Mouse (Mus musculus): ENCODE measurements around the gene Actn1. TPM values are rescaled to one million over a fixed set of nuclear protein-coding genes. Genes with fewer than 3 reads are reported as not detected.
A peak's percentile ranks its signal among the peaks of the same experiment; 100 is the strongest.

Gene Actn1
- total RNA-seq, 2 experiments from 2014 or later: 8.4 to 11.9 TPM

DNA sequence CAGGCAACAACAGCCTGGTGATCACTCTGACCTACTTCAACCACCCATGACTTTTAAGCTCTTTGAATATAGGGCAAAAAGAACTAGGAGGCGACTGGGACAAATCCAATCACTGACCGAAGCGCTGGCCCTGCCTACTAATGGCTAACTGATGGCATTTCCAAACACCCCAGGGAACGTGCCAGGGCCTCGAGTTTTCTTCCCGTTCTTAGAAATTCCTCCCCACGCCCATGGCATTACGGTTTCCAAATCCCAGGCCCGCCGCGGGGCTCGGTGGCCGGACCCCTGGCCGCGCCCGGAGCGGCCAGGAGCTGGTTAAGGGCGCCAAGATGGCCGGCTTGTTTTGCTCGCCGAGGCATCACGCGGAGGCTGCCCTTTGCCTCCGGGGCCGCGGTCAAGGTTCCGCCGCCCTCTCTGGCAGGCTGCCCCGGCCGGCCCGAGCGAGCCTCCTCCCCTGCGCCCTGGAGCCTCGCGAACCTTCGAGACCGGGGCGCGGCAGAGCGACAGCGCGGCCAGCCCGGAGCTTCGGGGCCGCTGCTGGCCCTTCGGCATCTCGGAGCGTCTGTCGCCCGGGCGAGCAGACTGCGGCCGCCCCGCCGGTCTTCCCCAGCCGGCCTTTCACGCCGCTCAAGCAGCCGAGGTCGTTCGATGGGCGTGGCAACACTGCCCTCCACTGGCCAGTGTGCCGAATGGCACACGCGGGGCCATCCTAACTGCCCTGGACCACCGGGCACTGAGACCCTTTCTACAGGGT, 127.7 kb downstream of the Actn1 start:
- intact Hi-C loops (cut with DNase I): loop anchor here (1.0 to 5.0 kb wide), 3 partner anchors 16 to 605 kb away; no protein-coding TSS in a partner anchor
- peak; percentile 95 for TF ChIP-seq CTCF (IDR thresholded peaks at IDR 0.05)

DNA sequence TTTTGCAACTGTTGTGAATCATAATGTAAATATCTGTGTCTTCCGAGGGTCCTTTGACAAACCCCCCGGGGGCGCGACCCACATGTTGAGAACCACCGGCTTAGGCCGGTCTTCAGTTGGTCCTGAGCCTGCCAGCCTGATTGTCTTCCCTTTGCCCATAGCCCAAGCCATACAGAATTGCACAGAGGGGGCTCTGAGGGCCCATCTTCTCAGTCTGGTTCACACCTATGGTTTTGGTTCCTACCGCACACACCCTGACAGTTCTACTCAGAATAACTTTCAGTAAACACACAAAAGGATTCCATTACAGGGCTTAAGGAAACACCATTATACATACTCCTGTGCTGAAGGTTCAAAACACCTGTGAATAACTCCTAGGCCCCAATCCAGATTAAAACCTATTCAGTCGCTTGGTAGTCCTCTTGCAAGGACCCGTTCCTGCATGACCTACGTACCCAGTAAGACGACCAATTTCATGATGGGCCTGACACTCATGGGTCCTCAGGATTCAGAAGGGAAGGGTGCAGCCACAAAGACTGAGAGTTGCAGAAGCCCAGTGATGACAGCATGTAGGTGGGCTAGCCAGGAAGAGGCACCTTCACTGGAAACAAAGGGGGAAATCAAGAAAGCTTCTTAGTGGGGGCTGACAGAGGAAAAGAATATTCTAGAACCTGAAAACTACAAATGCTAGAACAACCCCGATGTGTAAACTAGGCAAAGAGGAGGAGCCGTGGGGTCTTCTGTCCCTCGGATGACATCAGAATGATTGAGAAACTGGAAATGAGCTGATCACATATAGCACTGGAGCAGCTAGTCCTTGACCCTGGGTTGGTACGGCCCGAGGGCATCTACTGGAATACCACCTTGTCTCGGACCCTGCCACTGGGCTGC, 128.6 kb downstream of the Actn1 start:
- DNase-seq: peak; percentile 26
- no peak for TF ChIP-seq CTCF (IDR thresholded peaks at IDR 0.05)
- intact Hi-C loops (cut with DNase I): loop anchor here (1.0 to 5.0 kb wide), 4 partner anchors 15 to 604 kb away; partner anchors contain the start of gene Zfp36l1
- Histone ChIP-seq H3K4me3 (peak overlapping the region; percentile 87), H3K27ac (peak overlapping the region; percentile 100)

More for the DNA sequence above, 127.7 kb downstream of the Actn1 start:
- Histone ChIP-seq H3K27ac (peak overlapping the region; percentile 100), H3K4me3 (peak overlapping the region; percentile 87)
- peak; percentile 97 for DNase-seq

DNA sequence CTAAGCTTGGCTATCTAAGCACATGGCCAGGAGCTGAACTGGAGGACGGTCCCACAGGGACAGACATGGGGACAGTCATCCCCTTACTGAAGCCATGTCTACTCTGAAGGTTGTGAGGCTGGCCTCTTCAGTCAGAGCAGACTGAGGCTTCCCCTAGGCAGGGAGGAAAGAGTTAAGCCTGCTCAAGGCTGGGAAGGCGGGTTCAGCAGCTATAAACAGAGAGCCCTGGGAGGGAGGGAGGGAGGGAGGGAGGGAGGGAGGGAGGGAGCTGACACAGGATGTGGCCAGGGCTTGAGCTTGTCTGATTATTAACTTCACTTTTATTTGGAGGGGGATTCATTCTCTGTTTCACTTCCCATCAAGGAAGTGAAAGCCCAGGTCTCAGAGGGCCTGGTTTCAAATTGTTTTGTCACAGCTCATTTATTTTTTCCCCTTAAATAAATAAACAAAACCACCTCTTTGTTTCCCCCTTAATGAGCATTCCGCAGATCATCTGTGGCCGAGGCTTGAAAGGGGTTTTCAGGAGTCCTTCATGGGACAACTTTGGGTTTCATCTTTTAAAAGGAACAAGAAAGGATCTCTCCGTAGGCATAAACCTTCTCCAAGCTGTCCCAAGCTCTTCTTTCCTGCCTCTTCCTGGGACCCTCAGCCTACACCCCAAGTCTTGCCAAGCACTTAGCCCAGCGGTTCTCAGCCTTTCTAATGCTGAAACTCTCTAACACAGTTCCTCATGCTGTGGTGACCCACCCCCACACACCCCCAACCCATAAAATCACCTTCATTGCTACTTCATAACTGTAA, 129.4 kb downstream of the Actn1 start:
- peak; percentile 36 for DNase-seq
- intact Hi-C loops (cut with DNase I): loop anchor here (2.0 to 5.0 kb wide), 2 partner anchors 18 to 603 kb away; partner anchors contain the start of gene Zfp36l1
- peak overlapping the region; percentile 87 for H3K4me3 ChIP-seq
- no peak for TF ChIP-seq CTCF (IDR thresholded peaks at IDR 0.05)
- peak overlapping the region; percentile 100 for H3K27ac ChIP-seq

DNA sequence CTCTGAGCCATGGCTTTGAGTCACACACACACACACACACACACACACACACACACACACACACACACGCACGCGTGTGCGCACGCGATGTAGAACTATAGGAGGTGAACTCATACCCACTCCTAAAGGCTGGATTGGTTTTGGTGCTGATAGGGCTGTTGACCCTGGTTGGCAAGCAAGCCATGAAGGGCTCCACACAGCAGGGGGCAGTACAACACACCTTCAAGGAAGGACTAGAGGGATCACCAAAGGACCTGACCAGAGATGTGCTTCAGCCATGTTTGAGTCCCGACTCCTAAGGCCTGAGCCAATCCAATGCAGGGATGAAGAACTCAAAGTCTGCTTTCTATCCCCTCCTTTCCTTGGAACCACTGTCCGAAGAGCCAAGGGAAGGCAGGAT, 130.6 kb downstream of the Actn1 start:
- Histone ChIP-seq H3K27ac (peak overlapping the region; percentile 100), H3K4me3 (no peak overlapping the region)
- TF ChIP-seq CTCF (IDR thresholded peaks at IDR 0.05): peak; percentile 37
- intact Hi-C loops (cut with DNase I): no loop called here
- peak; percentile 56 for DNase-seq

DNA sequence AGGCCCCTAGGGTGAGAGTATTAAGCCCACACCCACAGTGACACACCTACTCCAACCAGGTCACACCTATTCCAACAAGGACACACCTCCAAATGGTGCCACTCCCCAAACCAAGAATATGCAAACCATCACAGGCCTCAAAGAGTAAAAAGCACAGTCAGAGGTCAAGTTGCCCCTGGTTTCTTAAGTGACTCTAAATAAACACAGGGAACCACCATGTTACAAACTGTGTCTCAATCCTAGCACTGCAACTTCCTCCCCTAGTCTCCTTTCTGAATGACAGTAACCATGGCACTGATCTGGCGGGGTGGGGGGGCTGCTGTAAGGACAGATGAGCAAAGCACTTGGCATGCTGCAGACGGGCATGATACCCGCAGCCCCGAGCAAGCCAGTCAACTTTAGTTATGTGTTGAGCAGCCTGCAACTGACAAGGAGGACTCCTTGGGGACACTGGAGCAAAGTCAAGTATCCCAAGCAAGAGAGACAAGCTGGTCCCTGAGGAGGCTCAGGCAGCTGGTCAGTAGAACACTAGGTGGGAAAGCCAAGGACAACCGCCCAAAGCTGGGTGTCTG, 132.9 kb downstream of the Actn1 start:
- Histone ChIP-seq H3K4me3 (no peak overlapping the region), H3K27ac (no peak overlapping the region)
- intact Hi-C loops (cut with DNase I): no loop called here
- DNase-seq: peak; percentile 10
- no peak for TF ChIP-seq CTCF (IDR thresholded peaks at IDR 0.05)

DNA sequence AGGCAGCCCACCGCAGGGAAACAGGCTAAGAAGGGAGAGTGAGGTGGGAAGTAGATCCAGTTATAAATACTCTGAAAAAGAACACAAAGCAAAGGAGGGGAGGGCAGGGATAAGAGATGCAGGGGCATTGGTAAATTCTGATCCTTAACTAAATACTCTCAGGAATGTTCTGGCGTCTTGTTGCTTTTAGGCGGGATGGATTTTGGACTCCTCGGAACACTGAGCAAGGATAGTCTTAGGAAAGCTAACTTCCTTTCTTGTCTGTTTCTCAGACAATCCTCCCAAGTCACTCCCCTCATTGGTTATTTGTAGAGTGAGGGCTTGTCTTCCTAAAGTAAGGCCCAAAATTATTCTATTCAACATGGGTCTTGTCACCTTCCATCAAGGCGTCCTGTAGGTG, 134.9 kb downstream of the Actn1 start:
- no peak overlapping the region for H3K4me3 ChIP-seq
- intact Hi-C loops (cut with DNase I): no loop called here
- DNase-seq: no peak
- no peak overlapping the region for H3K27ac ChIP-seq
- TF ChIP-seq CTCF (IDR thresholded peaks at IDR 0.05): no peak

DNA sequence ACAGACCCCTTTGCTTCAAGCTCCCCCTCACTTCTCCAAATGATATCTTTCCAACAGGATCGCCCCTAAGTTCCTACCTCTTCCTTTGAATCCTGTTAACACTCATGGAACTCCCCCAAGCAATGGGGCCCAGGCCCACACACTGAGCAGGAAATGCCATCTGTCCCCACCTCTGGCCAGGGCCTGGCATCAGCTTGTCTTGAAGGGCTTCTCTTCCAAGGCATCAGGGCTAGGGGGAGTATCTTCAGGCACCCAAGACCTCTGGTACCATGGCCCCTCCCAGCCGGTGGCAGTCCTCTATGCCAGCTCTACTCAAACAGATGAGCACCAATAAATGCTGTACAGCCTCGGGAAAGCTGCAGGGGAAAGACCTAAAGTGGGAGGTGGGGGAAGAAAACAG, 135.4 kb downstream of the Actn1 start:
- DNase-seq: peak; percentile 18
- TF ChIP-seq CTCF (IDR thresholded peaks at IDR 0.05): no peak
- Histone ChIP-seq H3K27ac (peak overlapping the region; percentile 69), H3K4me3 (no peak overlapping the region)
- intact Hi-C loops (cut with DNase I): no loop called here

DNA sequence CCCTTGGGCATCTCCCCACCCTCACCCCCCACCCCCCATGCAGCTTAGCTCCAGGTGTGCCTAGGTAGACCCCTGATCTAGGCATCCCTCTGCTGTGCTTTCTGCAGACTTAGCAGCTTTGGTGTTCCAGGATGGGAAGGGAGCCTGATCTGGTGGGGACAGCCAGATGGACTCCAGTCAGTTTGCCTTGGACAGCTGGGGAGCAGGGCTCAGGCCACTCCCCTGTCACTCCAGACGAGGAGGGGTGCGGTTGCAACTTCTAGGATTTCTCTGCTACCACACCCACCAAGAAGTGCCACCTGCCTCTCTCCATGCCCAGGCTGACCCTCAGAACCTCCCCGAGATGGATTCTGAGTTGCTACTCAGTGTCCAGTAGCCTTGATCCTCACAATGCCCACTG, 136.0 kb downstream of the Actn1 start:
- no peak for TF ChIP-seq CTCF (IDR thresholded peaks at IDR 0.05)
- peak overlapping the region; percentile 69 for H3K27ac ChIP-seq
- peak; percentile 83 for DNase-seq
- no peak overlapping the region for H3K4me3 ChIP-seq
- intact Hi-C loops (cut with DNase I): no loop called here

DNA sequence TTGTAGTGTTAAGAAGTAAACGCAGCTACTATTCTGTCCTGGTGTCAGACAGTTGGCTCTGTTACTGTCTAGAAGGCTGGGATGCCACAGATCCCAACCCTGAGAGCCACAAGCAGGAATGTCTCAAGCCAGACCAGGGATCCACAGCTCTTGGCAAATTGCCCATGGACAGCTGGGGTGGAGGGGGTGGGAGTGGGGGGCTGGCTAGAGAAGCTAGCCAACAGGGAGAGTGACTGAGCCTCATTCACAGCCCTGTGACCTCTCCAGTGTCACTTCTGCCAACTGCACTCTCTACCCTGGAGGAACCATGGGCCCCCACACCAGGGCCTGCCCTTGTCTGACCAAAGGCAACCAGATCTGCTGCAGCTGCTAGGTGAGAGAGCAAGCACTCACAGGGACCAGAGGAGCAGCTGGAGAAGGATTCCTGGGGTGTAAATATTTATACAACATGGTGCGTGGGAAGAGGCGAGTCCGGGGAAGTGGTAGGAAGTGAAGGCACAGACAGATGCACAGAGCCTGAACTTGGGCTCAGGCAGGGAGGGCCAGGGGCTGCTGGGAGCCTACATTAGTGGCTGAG, 136.9 kb downstream of the Actn1 start:
- H3K4me3 ChIP-seq: no peak overlapping the region
- peak overlapping the region; percentile 69 for H3K27ac ChIP-seq
- intact Hi-C loops (cut with DNase I): no loop called here
- TF ChIP-seq CTCF (IDR thresholded peaks at IDR 0.05): no peak
- peak; percentile 47 for DNase-seq

DNA sequence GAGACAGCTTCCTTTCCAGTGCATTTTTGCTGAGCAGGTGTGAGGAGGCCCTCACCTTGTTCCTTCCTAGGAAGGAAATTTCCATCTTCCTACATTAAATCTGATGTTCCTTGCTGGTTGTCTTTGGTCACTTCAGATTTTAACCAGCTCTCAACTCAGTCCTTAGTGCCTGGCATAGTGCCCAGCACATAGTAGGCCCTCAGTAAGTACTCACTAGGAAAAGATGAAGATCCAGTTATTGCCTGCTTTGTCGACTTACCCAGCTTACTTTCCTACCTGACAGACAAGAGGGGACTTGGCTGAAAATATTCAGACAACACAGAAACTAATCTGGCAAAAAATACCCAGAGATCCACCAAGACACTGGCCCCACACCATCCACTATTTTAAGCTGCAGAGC, 138.7 kb downstream of the Actn1 start:
- DNase-seq: peak; percentile 7
- intact Hi-C loops (cut with DNase I): no loop called here
- Histone ChIP-seq H3K27ac (no peak overlapping the region), H3K4me3 (no peak overlapping the region)
- no peak for TF ChIP-seq CTCF (IDR thresholded peaks at IDR 0.05)

DNA sequence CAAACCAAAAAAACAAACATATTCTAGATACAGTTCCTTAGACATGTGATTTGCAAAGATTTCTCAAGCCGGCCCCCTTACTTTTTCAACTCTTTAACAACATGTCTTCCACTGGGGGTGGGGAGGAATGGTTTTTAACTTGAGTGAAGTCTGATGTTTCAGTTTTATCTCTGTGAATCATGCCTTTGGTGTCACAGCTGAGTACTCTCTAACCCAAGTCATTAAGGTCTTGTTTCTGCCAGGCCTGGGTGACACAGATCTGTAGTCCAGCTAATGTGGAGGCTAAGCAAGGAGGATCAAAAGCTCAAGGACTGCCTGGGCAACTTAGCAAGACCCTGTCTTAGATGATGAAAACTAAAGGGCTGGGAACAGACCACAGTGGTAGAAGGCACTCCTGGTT, 141.6 kb downstream of the Actn1 start:
- intact Hi-C loops (cut with DNase I): no loop called here
- no peak for DNase-seq
- no peak overlapping the region for H3K4me3 ChIP-seq
- H3K27ac ChIP-seq: no peak overlapping the region
- TF ChIP-seq CTCF (IDR thresholded peaks at IDR 0.05): no peak

Other genes with a start within 250 kb of the Actn1 start
- gene Zfp36l1, start 147.4 kb downstream of the Actn1 start, total RNA-seq (2021): 10 to 100 TPM; 25.7 to 46.6 TPM
- gene Dcaf5, start 176.2 kb upstream of the Actn1 start, total RNA-seq (2021): 10 to 100 TPM; 39.4 to 50.8 TPM
- gene Exd2, start 202.7 kb upstream of the Actn1 start, total RNA-seq (2021): 10 to 100 TPM; 35.0 to 46.8 TPM

Data from gastrocnemius, adult 2 months (tissue).